Mouse (Mus musculus) kidney, postnatal 4 days (tissue): ENCODE measurements around the gene Wscd2.

Experiments used
- DNase-seq, 2 experiments: peaks; one replicate each; pipeline ENCODE4 v3.0.0; 2021; ENCODE audit warnings: mixed read lengths in 2 of 2

The Wscd2 gene

DNA sequence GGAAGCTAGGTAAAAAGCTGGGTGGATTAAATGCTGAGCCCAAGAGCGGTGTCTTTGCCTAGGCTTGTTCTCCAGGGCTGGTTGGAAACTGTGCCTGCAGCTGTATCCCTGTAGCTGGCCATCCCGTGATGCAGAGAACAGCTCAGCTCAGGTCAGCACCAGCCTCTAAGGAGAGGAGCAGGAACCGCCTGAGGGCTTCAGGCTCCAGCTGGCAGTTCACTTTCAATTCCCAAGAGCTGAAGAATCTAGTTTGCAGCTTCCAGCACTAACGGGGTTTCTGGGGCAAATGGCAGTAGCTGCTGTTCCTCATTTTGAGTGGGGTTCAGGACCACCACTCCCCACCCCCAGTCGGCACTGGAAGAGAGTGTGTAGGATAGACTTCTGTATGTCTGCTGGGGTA, 51.1 kb downstream of the Wscd2 start:
- no peak for DNase-seq

DNA sequence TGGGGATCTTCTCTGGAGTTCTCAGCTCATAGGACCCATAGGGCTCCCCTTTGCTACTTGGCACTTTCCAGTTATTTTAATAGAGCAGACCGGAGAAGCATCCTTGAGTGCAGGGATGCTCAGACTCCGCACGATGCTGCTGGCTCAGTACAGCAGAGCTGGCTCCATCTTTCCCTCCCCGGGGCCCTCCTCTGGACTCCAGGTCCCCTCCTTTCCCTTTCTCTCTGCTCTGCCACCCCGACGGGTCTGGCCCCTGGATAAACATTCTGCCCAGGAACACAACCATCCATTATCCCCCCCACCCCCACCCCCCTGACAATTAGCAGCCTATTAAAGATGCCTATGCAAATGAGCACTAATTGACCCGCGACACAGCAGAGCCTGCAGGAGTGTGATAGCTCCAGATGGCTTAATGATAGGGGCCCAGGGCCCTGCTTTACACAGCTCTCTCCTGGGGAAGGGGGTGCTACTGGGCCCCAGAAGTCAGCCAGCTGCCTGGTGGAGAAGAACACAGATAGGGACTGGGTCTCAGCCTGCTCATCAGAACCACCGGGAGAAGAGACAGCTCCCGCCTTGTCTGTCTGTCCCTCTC, 52.8 kb downstream of the Wscd2 start:
- no peak for DNase-seq

DNA sequence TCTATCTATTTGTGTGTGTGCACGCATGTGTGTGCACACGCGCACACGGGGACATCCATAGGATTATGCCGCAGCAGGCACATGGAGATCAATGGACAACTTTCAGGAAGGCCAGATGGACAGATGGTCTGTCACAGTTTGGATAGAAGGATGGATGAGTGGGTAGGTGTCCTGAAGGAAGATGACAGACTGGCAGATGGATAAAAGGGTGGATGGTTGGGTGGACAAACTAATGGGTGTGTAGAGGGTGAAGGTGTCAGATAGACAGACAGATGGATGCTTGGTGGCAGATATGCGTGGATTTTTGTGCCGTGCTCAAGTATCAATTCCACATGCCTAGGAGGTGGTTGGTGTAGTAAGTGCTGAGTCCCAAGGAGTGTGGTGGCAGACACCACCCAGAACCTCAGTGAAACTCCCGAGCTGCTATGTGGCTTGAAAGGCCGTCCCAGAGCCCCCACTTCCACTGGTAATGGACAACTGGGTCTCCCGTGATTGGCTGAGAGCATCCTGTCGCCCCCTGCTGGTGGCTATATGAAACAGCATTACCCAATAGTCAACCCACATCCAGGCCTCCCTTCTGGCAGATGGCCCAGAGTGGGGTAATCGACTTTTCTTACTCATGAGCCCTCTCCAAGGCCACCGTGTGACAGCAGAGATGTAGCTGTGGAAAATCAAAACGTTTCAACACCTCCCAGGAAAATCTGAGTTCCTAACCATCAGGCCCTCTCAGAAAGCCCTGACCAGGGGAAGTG, 58.0 kb downstream of the Wscd2 start:
- peak; percentile 42 to 58 for DNase-seq

DNA sequence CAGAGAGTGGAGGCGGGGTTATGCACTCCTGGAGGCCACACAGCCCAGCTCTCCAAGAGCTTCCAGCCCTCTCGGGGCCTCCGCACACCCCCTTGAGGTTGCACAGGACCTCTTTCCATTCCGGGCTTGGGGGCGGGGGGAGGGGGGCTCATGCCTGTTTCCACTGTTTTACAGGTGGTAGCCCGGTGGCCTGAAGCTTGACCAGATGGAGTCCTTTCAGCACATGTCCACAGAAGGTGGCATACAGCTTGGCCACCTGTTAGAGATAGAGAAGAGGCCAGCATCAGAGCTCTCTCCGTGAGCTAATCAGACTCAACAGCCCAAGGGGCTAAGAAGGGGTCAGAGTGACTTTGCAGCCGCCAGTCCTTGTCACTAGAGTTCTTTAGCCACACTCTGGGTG, 60.1 kb downstream of the Wscd2 start:
- no peak for DNase-seq

DNA sequence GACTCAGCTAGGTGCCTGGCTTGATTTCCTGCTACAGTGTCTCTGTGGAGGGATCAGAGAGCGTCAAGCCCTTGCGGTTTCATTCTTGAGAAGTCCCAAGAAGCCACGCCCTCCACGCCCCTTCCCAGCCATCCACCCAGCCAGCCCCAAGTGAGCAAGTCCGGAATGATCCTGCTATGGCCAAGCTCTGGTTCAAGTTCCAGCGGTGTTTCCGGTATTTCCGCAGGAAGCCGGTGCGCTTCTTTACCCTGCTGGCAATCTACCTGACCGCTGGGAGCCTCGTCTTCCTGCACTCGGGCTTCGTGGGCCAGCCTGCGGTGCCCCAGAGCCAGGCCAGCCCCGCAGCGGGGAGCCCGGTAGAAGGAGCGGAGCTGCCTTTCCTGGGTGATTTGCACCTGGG, 60.6 kb downstream of the Wscd2 start:
- DNase-seq, result peak; percentile 12 to 16

DNA sequence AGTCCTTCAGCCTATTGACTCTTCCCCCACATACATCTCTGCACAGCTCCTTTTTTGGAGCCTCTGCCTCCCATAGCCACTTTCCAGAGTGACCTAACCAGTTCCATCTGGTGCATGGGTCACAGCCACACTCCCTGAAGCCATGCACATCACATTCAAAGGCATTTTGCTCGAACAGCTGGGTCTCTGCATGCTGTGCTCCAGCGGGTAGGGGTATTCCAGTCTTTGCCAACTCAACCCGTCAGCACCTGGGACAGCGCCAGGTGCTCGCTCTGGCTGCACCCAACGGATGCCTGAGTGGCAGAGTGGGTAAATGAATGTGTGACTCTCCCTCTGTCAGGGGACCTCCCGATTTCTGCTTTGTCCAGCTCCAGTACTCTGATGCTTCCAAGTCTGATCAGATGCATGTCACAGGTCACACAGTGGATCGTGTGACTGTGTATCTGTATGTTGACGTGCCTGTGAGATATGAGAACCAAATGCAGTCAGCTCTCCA, 63.3 kb downstream of the Wscd2 start:
- peak; percentile 79 to 84 for DNase-seq

DNA sequence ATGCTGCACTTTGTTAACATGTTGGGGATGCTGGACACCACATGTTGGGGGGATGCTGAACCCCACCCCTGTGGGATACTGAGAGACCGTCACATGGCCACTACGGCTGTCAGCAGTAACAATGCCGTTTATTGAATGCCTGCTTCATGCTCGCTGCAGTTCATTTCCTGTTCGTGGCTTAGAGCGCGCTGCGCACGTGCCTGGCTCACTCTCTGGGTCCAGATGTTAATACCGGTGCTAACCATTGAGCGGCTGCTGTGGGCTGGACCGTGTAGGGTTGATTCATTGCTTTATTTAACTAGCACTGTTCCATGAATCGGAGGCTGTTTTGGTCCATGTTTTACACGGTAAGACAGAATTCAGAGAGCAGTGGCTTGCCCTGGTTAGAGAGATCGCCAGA, 64.0 kb downstream of the Wscd2 start:
- no peak for DNase-seq

DNA sequence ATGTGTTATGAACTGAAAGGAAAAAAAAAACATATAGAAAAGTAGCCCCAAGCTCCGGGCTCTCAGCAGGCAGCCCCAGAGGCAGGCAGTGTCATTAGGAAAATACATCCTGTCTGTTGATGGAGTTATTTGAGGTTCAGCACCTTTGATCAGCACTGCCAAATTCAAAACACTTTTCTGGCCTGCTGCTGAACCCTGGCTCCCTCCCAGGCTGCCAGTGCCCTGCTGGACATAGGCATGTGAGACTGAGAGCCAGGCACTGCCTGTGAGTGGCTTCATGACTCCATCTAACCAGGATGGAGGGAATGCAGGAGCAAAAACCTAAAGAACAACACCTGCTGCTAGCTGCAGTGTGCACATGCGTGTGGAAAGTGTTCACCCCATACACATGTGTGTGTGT, 64.4 kb downstream of the Wscd2 start:
- no peak for DNase-seq

DNA sequence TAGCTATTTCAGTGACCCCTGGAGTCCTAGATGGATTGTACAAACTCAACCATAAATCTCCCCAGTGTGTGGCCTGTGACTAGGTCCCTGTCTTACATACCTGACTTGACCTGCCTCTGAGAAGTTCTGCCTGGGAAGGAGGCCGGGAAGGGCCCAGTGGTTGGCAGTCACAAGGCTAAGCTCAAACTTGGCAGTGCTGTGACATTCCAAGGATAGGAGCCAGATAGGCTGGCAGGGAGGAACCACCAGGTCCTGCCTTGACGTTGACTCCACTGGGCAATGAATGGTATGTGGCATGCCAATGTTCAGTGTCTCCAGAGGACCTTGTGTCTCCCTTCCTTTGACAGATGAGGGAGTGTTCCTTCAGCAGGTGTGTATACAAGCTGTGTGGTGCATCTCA, 65.6 kb downstream of the Wscd2 start:
- no peak for DNase-seq

DNA sequence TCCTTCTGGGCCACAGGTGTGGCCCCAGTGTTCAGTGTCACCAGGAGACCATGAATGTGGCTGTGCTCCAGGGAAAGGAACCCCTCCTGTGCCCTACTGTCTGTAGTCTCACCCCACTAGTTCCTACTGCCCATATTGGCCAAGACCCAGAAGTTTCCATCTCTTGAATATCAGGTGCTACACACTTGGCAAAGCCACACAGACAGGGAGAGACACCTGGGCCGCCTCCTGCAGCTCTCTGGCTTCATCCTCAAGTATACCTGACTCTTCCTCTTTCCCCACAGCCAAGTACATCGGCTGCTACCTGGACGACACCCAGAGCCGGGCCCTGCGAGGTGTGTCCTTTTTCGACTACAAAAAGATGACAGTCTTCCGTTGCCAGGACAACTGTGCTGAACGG, 67.9 kb downstream of the Wscd2 start:
- DNase-seq, result no peak

DNA sequence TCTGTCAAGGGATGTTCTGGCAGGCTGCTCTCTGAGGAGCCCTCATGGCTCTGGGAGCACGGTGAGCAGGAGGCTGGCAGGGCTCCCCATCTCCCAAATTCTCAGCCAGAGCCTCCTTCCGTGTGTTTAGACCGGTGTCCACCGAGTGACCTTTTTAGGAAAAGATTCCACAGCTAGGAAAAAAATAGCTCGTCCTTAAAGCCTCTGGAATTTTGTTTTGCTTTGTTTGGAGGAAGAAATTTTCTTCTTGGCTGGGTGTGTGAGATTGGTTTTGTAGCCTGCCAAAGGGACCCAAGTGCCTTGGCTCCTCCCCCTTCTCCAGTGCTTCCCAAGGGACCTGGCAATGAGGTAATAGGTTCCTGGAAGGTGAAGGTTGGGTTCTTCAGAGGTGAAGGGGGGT, 69.5 kb downstream of the Wscd2 start:
- no peak for DNase-seq

DNA sequence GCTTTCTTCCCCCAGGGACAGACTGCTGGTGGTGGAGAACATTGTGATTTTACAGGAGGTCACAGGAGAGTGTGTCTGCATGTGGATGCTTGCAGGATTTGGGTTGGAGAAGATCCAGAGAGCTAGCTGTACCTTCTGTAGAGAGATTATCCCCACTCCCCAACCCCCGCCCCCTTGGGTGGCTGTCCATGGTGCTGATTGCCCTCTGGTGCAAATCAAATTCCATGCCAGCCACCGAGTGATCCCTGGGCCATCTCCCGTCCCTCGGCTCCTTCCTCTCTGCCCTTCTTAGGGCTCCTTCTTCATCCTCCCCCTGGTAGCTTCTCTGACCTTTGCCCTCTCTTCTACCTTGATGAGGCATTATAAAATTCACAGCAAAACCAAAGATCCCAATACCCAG, 74.3 kb downstream of the Wscd2 start:
- peak; percentile 58 to 64 for DNase-seq

DNA sequence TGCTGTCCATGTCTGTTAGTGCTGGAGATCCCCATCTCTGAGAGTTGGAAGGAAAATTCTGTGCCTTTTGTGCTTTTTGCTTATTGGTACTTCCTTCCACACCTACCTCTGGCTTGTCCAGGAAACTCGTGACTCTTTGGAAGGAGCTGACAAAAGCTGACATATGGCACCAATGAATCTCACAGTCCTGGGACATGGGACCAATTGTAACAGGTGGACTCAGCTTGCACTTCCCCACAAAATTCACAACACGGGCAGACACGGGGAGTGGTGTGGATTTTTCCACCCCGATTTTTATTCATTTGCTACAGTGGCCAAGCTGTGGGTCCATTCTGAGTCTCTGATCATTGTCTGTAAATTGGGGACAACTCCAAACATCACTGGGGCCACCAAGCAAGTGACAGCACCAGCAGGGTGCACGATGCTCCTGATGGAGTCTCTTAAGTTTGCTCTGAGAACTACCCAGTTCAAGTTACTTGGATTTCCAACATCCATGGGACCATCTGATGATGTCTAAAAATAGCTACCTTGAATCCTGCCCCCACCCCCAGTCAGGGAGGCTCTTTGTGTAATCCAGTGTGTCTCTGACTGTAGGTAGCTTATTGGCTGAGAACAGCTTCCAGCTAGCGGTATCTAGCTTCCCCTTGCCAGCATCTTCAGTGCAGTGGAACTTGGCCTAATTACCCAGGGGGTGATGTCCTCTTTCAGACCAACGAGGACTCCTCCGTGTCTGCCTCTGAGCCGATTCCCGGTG, 75.1 kb downstream of the Wscd2 start:
- DNase-seq, result no peak

DNA sequence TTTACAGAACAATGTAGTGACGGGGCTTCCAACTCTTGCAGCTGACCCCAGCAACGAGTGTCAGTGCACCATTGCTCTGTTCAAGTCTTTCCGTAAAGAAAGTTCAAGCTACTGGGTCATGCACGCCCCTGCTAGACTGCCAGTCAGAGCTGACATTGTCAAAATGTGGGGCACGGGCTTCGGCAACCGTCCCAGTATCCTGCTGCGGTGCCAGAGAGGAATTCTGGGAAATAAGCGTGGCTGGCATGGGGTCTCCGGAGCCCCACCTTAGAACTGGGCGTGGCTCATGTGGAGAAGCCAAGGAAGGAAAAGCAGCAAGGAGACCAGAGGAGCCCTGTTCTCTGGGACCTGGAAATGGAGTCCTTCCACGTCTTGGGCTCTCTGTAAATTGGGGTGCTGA, 75.7 kb downstream of the Wscd2 start:
- DNase-seq, result no peak

DNA sequence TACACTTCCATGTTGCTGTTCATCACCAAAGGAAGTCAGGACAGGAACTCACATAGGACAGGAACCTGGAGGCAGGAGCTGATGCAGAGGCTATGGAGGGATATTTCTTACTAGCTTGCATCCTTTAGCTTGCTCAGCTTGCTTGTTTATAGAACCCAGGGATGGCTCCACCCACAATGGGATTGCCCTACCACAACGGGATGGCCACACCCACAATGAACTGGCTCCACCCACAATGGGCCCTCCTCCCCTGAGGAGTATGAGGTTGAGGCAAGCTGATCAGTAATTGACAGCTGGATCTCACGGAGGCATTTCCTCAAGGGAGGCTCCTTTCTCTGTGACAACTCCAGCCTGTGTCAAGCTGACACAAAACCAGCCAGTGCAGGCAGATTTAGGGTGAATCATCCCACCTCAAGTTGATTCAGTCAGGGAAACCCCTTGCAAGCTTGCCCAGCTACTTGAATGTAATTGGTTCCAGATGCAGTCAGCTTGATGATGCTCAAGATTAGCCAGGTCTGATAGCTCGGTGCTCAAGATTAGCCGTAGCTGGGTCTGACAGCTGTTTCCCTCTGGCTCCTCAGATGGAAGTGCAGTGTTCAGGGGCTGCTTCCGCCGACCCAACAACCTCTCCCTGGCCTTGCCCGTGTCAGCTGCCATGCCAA, 80.1 kb downstream of the Wscd2 start:
- DNase-seq, result no peak

DNA sequence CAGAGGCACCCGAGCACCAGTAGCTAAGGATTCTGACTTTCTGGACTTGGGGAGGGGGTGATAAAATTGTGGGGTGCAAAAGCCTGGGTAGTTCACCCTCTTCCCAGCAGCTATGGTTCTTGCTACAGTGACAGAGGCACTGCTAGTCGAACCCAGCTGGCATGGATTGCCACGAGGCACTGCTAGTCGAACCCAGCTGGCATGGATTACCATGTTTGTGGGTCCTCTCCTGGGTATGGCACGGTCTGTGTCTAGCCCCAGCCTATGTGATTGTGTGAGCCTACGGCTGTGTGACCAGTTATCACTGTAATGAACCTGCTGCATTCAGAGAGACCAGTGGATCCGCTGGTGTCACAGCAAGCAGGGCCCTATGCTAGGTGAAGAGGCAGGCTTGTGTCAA, 87.4 kb downstream of the Wscd2 start:
- DNase-seq, result peak in 1 of 2 experiments; percentile 36

DNA sequence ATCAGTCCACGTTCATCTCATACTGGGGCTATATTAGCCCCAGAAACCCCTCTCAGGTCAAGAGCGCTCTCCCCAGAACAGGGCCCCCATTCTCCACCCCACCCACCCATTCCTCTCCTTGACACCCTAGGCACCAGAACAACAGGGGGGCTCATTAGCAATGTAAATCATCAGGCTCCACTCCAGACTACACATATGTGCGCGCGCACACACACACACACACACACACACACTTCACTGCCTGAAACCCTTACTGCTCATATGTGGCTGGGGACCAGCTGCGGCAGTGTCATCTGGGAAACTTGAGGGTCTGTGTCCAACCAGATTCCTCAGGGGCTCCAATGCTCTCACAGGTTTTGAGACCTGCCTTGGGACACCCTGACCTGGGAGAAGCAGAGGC, 88.3 kb downstream of the Wscd2 start:
- no peak for DNase-seq

DNA sequence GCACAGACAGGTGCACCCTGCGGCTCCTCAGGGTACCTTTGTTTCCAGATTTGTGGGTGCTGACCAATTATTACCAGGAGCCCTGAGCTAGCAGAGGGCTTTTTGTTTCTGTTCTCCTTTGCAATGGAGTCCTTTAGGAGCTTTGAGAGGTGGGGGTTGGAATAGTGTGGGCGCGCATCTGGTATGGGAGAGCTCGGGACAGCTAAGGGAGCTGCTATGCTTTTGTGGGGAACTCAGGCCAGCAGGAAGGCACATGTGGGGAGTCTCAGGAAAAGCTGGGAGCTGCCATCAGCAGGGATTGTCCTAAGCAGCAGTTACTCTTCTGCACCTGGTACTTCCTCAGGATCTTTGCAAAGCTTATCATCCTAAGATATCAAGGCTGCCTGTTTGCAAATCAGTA, 89.0 kb downstream of the Wscd2 start:
- no peak for DNase-seq

DNA sequence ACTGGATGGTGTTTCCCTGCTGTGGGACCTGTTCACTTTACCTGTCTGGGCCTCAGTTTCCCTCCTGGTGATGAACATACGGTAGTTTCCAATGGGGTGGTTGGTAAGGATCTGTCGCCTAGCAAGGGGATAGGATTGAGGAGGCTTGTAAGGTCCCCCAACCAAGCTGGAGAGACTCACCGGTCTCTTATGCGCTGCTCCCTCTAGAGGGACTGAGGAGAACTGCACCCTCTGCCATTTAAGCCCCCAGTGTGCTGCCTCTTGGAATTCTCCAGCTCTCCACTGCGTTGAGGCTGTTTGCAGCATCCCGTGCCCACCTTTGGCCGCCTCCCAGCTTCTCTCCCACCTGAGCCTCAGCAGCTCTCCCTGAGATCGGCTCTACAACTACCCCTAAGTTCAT, 90.1 kb downstream of the Wscd2 start:
- peak; percentile 51 to 55 for DNase-seq

DNA sequence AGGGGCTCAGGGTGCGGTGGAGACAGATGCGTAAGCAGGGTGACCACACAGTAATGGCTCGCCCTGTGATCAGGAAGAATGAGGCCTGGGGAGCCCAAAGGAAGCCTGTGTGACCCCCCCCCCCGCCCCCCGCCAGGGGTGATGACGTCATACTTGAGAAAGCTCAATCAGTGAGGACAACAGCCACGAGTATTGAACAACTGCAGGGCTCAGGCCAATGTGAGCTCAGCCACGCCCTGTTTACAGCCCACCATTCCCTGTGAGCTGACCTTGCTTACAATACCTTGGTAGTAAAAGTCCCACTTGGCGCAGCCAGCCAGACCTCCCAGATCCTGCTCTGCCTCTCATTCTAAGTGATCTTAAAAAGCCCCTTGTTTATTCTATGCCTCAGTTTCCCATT, 90.7 kb downstream of the Wscd2 start:
- DNase-seq, result no peak

DNA sequence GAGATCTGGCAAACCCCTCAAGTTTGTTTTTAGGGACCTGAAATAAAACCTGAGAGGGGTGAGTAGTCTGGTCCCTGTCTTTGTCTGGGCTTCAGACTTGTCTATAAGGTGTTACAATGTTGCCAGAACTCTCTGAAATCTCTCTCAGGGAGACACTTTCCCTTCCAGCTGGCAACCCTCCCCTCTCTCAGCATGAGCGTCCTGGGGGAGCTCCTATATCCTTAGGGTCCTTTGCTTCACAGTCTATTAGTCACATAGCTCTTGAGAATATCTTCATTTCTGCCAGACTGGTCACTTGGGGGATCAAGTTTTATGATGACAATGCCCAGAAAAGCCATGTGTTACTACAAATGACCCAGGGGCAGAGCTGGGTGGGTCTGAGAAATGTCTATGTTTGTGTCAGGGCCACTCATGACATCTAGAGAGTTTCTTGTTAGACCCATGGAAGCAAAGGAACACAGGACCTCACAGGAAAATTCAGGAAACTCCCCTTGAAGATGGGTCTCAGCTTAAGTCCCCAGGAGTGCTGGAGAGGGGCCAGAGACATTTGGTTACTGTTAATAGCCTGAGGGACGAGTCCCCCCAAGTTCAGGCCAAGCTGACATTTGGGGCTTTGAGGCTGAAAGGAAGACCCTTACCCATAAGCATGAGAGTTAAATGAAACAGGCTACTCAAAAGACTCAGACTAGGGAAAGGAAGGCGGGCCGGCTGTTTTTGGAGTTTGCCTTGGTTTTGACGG, 93.5 kb downstream of the Wscd2 start:
- DNase-seq, result no peak

DNA sequence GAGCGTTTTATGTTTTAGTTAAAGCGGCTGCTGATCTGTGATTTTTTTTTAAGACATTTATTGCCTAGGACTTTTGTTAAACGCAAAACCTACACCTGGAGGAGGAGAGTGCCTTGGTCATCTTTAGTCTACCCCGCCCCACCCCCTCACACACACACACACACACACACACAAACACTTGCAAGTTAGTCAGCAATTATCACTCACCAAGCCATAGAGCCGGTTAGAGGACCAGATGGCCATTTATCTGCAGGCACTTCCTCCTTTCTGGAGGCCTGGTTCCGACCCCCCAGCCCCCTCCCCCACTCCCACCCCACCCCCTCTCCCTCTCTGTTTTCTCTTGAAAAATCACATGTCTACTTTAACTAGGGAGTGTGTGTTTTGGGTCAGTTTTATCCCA, 94.3 kb downstream of the Wscd2 start:
- DNase-seq, result no peak
